Mouse (Mus musculus): Measurements from ENCODE around the gene Dgcr2. TPM values are rescaled to one million over a fixed set of nuclear protein-coding genes. Genes with fewer than 3 reads are reported as not detected.
A peak's percentile ranks its signal among the peaks of the same experiment; 100 is the strongest.

Dgcr2 gene
- polyA plus RNA-seq, 1 experiment from 2014 or later, result 75.2 TPM

DNA sequence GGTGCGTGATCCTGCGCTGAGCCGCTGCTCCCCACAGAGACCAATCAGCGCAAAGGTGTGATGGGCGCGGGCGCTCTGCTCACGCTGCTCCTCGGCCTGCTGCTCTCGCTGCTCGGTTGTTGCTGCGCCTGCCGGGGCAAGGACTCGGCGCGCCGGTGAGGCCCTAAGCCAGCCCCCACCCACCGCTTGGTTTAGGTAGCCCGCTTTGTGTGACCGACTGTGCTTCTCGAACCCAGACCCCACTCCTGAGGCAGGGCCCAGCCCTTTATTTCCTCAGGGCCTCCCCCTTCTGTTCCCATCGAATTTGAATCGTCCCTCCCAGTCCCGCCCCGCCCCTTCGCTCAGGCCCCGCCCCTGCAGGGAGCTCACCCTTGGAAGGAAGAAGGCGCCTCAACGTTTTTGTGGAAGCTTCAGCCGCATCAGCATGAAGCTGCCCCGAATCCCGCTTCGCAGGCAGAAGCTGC is 93.9 kb downstream of the Dgcr2 start:
- no peak for TF ChIP-seq CTCF (IDR thresholded peaks at IDR 0.05)
- H3K27me3 ChIP-seq, result no peaks in the 10 kb centered on the region
- no peak for DNase-seq (ENCODE audit: low read depth, low spot score)
- ATAC-seq, result peak; percentile 24
- ChIA-PET CTCF (no interaction called here), POLR2A (no interaction called here)
- in situ Hi-C loops (cut with MboI; ENCODE audit: low pct_unique_long_range_greater_than_20kb), result no loop called here

DNA sequence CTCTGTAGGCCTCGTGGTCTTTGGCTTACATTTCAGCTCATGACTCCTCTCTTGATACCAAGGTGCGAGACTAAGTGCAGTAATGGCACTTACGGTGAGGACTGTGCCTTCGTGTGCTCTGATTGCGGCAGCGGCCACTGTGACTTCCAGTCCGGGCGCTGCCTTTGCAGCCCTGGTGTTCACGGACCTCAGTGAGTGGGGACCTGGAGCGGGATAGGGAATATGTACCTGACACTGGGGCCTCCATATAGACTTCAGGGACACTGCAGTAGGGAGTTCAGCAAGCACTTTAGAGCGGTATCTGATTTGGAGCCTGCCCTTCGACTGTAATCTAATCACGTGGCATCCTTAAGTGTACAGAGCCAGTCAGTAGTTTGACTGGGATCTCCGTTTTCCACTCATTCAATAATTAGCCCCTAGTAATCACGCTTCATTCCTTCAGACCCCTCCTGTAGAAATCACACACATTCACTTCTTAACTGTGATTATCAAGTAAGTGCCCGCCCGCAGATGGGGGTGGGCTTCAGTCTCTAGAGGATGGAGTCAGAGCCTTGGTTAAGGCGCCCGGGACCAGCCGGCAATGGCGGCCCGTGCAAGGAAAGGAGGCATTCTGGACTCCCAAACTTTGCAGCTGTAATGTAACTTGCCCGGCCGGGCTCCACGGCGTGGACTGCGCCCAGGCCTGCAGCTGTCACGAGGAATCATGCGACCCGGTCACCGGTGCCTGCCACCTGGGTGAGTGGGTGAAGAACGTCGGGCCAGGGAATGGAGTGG is 94.5 kb downstream of the Dgcr2 start:
- DNase-seq (ENCODE audit: low read depth, low spot score) (no peak), ATAC-seq (no peak)
- in situ Hi-C loops (cut with MboI; ENCODE audit: low pct_unique_long_range_greater_than_20kb), result no loop called here
- ChIA-PET POLR2A (no interaction called here), CTCF (no interaction called here)
- TF ChIP-seq CTCF (IDR thresholded peaks at IDR 0.05), result no peak
- H3K27me3 ChIP-seq, result no peaks in the 10 kb centered on the region

DNA sequence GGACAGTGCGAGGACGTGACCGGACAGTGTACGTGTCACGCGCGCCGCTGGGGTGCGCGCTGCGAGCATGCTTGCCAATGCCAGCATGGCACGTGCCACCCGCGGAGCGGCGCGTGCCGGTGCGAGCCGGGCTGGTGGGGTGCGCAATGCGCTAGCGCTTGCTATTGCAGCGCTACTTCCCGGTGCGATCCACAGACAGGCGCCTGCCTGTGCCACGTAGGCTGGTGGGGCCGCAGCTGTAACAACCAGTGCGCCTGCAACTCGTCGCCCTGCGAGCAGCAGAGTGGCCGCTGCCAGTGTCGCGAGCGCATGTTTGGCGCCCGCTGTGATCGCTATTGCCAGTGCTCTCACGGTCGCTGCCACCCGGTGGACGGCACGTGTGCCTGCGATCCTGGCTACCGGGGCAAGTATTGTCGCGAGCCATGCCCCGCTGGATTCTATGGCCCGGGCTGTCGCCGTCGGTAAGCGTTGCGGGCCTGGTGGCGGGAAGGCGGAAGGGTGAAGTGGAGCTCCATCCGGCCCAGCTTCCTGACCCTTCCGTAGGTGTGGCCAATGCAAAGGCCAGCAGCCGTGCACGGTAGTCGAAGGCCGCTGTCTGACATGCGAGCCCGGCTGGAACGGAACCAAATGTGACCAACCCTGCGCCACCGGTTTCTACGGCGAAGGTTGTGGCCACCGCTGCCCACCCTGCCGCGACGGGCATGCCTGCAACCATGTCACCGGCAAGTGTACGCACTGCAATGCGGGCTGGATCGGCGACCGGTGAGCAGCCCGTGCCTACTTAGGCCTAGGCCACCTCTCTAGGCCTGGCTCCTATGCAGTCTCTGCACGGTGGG is 95.3 kb downstream of the Dgcr2 start:
- in situ Hi-C loops (cut with MboI; ENCODE audit: low pct_unique_long_range_greater_than_20kb), result no loop called here
- DNase-seq (ENCODE audit: low read depth, low spot score) (no peak), ATAC-seq (no peak)
- H3K27me3 ChIP-seq, result no peaks in the 10 kb centered on the region
- TF ChIP-seq CTCF (IDR thresholded peaks at IDR 0.05), result no peak
- POLR2A ChIA-PET, result no interaction called here
- CTCF ChIA-PET, result no interaction called here

DNA sequence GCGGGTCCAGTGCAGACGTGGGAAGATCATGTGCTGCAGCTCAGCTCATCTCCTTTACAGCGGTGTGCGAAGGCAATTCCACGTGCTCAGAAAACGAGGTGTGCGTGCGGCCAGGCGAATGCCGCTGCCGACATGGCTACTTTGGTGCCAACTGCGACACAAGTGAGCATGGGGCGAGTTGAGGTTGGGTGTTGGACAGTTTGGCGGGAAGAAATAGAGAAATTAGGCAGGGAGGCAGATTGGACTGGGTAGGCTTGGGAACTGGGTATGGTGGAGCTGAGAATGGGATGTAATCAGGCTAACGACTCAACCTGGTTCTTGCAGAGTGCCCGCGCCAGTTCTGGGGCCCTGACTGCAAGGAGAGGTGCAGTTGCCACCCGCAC is 95.9 kb downstream of the Dgcr2 start:
- POLR2A ChIA-PET, result no interaction called here
- ATAC-seq, result no peak
- TF ChIP-seq CTCF (IDR thresholded peaks at IDR 0.05), result no peak
- DNase-seq (ENCODE audit: low read depth, low spot score), result no peak
- in situ Hi-C loops (cut with MboI; ENCODE audit: low pct_unique_long_range_greater_than_20kb), result no loop called here
- CTCF ChIA-PET, result interaction anchor here (0.7 kb wide), 1 partner anchor 17 kb away, joined by 3 read pairs; no protein-coding TSS in a partner anchor
- no peaks in the 10 kb centered on the region for H3K27me3 ChIP-seq

DNA sequence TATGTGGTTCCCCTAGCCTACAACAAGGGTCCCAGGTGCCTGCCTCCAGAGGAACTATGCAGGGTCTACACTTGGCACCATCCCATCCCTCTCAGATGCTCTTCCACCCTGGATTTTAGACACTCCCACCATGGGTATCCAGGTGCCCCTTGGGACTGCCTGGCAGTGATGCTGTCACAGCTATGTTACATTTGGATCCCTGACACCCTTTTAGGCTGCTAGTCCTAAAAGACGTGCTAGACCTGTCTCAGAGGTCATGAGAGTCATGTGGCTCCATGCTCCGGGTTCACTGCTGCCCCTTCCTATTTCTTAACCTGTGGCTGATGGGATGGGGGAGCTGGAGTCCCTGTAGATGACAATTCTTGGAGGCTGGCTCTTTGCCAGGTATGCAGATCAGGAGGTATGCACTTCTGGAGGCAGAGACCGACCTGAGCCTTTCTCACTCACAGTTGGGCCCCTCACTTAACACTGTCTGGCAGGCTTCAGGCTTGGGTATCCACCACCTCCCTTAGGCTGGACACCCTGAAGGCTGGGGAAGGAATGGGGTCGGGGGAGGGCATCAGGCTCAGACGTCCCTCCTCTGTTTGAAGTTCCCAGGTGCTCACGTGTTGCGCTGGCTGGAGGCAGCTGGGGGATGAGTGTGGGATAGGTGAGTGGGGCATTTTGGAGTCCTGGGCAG is 96.4 kb downstream of the Dgcr2 start:
- POLR2A ChIA-PET, result interaction anchor here (0.6 to 0.9 kb wide), 3 partner anchors 9 to 42 kb away, joined by 3 read pairs; partner anchors contain the start of gene Klhl22
- ATAC-seq (no peak), DNase-seq (ENCODE audit: low read depth, low spot score) (no peak)
- no peaks in the 10 kb centered on the region for H3K27me3 ChIP-seq
- CTCF ChIA-PET, result interaction anchor here (0.7 kb wide), 1 partner anchor 17 kb away, joined by 3 read pairs; no protein-coding TSS in a partner anchor
- in situ Hi-C loops (cut with MboI; ENCODE audit: low pct_unique_long_range_greater_than_20kb), result no loop called here
- no peak for TF ChIP-seq CTCF (IDR thresholded peaks at IDR 0.05)

DNA sequence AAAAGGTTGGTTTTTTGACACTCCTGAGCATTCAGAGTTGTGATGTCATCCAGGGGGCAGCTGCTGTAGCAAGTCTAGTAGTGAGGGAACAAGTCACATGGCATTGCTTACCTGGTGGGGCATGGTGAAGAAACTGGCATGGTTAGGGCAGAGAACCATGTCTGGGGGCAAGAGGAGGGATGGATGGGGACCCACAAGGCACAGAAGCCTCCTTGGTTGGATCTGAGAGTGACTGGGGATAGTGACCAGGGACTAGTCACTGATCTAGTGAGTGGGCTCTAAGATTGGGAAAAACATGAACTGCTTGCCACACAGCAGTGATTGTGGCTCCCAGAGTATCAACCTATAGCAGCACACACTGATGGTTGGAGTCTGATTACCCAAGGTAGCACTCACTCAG is 98.8 kb downstream of the Dgcr2 start:
- in situ Hi-C loops (cut with MboI; ENCODE audit: low pct_unique_long_range_greater_than_20kb), result no loop called here
- no peaks in the 10 kb centered on the region for H3K27me3 ChIP-seq
- POLR2A ChIA-PET, result interaction anchor here (1.8 kb wide), 1 partner anchor 18 kb away, joined by 3 read pairs; no protein-coding TSS in a partner anchor
- ATAC-seq (no peak), DNase-seq (ENCODE audit: low read depth, low spot score) (no peak)
- no peak for TF ChIP-seq CTCF (IDR thresholded peaks at IDR 0.05)
- CTCF ChIA-PET, result interaction anchor here (1.1 to 1.5 kb wide), 2 partner anchors 12 to 24 kb away, joined by 3 read pairs; no protein-coding TSS in a partner anchor

DNA sequence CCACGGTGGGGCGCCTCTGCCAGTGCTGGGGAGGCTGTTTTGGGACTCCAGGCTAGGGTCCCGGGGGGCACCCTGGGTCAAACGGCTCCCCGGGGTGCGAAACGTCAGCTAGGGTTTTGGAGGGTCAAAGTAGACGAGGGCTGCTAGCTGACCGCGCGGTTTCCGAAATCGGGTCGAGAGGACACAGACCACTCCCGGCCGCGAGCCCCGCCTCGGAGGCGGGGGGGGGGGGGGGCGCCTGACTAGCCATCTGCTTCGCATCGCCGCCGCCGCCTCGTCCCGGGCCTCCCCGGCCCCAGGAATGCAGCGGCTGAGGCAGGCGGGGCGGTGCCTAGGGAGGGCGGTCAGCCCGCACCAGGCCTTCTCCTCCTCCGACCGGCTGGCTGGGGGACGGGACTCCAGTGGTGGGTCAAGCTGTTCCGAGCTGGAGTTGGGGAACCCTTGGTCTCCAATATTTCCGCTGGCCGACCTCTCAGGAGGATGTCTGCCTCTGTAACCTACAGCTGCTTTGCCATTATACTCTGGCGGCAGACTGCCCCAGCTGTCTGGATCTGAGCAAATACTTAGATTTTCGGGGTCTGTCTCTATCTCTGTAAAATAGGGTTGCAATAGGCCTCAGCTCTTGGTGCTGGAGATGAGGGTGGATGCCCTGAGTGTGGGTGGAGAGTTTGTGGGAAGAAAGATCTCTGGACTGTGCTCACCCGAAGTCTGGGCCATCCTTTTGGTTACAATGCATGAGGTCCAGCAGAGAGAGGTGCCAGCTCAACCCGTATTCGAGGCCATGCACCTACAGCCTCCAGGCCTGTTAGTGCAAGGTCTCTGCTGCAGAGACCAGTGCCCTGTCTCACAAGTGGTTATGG is 99.8 kb downstream of the Dgcr2 start:
- H3K27me3 ChIP-seq, result no peaks in the 10 kb centered on the region
- no peak for TF ChIP-seq CTCF (IDR thresholded peaks at IDR 0.05)
- DNase-seq (ENCODE audit: low read depth, low spot score), result no peak
- no peak for ATAC-seq
- CTCF ChIA-PET, result interaction anchor here (0.9 to 1.5 kb wide), 5 partner anchors 9 to 66 kb away, joined by 3 to 4 read pairs (median 3); partner anchors contain the start of gene Med15
- POLR2A ChIA-PET, result interaction anchor here (0.7 to 1.8 kb wide), 4 partner anchors 10 to 74 kb away, joined by 3 to 4 read pairs (median 3); no protein-coding TSS in a partner anchor
- in situ Hi-C loops (cut with MboI; ENCODE audit: low pct_unique_long_range_greater_than_20kb), result no loop called here

DNA sequence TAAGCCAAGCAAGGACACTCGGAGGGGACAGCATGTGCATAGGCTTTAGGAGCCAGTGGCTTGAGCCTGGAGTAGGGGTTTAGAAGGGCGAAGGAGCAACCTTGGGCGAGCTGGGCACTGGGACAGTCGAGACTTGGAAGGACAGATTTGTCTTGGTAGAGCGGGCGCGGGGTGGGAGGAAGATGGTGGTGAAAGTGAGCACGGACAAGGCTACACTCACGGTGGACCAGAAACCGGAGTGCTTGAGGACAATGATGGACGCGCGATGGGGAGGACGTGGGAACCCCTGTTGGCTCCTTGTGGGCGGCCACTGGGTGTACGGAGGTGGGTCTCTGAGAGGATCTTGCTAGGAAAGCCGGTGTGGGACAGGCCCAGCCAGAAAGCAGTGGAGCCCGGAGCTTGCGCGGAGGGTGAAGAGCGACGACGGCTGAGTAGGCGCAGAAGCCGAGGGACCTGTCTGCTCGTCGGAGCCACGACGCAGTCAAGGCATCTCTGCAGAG is 100.5 kb downstream of the Dgcr2 start:
- no peak for TF ChIP-seq CTCF (IDR thresholded peaks at IDR 0.05)
- no peak for DNase-seq (ENCODE audit: low read depth, low spot score)
- CTCF ChIA-PET, result interaction anchor here (1.4 to 1.5 kb wide), 2 partner anchors 14 to 20 kb away, joined by 3 to 4 read pairs; no protein-coding TSS in a partner anchor

More for the DNA sequence above, 100.5 kb downstream of the Dgcr2 start:
- in situ Hi-C loops (cut with MboI; ENCODE audit: low pct_unique_long_range_greater_than_20kb), result no loop called here
- H3K27me3 ChIP-seq, result no peaks in the 10 kb centered on the region
- peak; percentile 19 for ATAC-seq
- POLR2A ChIA-PET, result interaction anchor here (0.8 to 1.8 kb wide), 4 partner anchors 10 to 72 kb away, joined by 3 read pairs; no protein-coding TSS in a partner anchor

Data from Patski (cell line).